Mouse (Mus musculus) frontal cortex, postnatal 36 days (tissue): Measurements from ENCODE around the gene Sept1.
"Not testable (repeated sequence)": the region's sequence is repeated elsewhere in the genome, so short reads cannot be mapped to it uniquely, and the experiment has no call there.

Experiments used
- DNase-seq, 2 experiments: peaks; one replicate each; pipeline ENCODE4 v3.0.0; 2022; ENCODE audit warnings: low spot score in 2 of 2

Gene Sept1

DNA sequence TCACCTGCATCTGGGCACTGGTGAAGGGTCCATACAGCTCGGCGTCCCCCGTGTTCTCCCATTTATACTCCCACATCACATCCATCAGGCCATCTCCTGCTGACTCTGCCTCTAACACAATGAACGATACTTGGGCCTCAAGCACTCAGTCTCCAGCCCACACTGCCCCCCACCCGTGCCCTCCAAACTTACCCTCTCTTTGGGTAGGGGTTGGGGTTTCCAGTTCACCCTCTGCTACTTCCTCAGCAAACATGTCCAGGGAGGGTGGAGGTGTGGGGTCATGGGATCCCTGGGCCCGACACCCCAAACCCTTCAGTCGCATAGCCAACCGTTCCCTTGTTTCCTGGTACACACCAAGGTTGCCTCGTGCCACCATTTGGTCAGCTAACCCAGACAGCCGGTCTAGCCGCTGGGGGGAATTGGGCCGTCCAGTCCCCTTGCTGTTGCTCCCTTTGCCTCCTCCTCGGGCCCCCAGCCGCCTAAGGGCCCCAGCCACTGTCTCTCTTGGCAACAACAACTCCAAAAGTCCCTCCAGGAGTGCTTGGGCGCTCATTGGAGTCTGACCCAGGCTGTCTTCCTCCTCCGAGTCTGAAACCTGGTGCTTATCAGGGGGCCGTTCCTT, 38.8 kb downstream of the Sept1 start:
- DNase-seq: no peak

DNA sequence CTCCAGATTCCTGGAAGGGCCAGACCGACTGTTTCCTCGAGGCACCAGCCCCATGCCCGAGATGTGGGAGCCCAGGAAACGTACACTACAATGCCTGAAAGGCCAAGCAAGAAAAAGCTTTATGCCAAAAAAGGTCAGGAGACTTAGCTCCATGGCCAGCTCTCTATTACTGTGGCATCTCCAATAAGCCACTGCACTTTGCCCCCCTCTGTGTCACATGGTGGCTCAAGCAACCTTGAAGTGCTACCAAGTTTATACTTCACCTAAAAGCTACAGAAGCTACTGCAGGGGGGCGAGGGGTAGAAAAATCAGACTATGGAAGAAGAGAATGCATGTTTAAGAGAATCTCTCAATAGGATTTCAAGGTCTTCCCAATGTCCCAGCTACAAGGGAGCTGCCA, 39.9 kb downstream of the Sept1 start:
- no peak for DNase-seq

DNA sequence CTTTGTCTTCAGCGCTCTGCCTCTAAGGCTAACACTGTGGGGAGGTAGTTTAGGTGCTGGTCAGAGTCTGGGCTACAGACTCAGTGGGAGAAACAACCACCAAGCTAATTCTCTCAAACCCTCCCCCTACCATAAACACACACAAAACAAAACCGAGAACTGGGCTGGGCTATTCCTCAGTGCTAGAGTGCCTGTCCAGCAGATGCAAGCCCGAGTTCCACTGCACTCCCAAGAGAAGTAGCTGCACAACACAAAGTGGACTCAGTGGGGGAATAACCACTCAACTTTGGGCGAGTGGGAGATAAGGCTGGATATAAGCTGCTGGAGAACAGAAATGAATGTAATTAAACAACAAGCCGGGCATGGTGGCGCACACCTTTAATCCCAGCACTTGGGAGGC, 42.3 kb downstream of the Sept1 start:
- DNase-seq: no peak

DNA sequence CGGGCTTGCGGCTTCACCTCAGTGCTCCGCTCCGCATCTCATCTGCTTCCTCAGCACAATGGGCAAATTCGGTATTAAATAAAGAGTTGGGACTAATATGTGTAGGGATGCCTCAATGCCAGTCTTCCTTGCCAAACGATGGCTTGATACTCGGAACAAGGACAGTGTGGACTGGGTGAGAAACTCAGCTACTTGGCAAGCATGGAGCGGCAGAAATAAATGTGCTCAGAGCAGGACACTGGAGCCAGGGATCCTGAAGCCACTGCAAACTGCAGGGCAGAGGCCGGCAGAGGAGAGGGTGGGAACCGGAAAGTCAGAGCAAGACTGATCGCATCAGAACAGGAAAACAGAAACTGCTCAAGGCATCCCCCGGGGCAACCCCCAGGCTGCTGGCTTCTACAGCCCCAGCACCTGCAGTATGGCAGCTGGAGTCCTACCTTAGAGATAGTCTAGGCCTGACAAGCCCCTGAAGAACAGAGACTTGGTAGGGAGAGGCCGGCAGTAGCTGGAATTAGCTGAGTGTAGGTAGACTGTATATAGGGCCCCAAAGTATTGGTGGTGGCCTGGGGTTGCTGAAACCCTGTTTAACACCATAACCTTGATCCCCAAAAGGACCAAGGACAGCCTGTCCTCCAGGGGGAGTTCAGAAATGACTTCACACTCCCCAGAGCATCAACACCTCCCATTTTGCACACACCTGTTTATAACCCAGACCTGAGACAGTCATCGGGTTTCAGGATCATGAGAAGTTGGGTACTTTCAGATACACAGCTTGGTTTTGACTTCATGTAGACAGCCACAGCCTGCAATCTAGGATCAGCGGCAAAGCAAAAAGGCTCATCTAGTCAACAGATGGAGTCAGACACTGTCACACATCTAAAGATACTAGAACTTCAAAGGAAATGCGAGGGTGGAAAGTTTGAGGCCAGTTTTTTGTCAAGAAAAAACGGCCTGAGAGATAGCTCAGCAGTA, 44.3 kb downstream of the Sept1 start:
- DNase-seq: no peak

DNA sequence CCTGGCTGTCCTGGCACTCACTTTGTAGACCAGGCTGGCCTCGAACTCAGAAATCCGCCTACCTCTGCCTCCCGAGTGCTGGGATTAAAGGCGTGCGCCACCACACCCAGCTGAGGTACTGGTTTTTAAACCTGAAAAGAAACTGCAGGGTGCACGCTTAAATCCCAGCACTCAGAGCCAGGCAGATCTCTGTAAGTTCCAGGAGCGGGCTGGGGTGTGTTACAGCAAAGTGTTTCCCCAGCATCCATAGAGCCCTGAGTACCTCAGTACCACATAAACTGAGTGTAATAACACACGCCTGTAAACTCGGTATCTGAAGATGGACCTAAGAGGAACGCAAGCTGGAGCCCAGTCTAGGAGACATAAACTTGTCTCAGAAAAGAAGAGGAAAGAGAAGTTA, 45.6 kb downstream of the Sept1 start:
- no peak for DNase-seq

DNA sequence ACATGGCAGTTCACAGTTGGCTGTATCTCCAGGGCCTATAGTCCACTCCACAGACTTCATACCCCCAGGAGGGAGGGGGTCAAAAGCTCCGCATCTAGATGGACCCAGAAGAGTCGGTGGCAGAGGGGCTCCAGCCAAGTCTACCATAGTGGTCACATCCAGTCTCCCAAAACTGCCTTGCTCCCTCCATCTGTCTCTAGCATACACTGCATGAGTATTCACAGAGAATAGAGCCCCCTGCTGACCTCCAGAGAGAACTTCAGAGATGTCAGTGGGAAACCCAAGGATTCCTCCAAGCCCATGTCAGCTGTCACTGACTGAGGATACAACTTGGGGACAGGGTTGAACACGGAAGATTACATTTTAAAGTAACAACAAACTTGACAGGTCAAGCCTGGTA, 47.3 kb downstream of the Sept1 start:
- no peak for DNase-seq

DNA sequence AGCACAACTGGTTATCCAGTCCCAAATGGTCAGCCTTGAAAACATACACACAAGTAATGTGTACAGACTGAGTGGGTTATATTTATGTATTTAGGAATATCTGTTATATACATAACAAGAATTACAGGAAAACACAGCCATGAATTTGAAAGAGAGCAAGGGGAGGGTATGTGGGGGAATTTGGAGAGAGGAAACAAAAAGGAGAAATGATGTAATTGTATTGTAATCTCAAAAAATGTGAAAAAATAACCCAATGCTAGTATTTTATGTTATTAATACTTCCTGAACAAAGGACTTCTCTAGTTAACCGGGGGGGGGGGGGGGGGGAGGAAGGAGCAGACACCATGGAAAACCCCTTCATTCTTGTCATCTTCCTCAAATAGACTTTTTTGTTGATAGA, 48.2 kb downstream of the Sept1 start:
- DNase-seq: no peak

DNA sequence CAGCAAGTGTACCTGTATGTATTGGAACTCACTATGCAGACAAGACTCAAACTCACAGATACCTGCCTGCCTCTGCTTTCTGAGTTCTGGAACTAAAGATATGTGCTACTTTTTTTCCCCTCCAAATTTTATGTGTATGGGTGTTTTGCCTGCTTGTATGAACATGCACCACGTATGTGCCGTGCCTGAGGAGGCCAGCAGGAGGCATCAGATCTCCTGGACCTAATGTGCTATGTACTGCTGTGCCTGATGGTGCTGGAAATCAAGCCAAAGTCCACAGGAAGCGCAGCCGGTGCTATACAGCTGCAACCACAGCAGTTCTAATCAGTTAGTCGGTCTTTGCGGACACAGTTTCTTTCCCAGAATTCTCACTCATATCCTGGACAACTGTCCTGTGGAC, 49.1 kb downstream of the Sept1 start:
- no peak for DNase-seq

DNA sequence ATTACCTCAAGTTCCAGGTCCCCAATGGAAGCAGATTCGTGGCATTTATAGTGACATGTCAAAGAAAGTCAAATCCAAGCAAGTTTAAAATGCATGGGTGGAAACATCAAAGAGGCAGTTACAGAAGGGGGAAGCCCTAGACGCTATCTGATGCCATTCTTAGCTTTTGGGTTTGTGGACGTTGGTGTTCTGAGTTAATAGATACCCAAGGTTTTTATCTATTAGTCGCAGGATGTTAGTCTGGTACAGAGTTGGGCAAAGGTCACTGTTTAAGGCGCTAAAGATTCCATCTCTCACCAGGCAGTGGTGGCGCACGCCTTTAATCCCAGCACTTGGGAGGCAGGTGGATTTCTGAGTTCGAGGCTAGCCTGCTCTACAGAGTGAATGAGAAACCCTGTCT, 49.6 kb downstream of the Sept1 start:
- DNase-seq: no peak

DNA sequence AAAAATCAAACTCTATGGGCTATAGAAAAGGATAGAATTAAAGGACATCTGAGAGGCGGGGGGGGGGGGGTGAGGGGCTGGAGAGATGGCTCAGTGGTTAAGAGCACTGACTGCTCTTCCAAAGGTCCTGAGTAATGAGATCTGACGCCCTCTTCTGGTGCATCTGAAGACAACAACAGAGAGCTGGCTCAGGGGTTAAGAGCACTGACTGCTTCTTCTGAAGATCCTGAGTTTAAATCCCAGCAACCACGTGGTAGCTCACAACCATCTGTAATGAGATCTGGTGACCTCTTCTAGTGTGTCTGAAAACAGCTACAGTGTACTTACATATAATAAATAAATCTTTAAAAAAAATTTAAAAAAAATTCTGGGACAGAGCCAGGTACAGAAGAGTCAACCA, 51.2 kb downstream of the Sept1 start:
- DNase-seq: not testable (repeated sequence)

DNA sequence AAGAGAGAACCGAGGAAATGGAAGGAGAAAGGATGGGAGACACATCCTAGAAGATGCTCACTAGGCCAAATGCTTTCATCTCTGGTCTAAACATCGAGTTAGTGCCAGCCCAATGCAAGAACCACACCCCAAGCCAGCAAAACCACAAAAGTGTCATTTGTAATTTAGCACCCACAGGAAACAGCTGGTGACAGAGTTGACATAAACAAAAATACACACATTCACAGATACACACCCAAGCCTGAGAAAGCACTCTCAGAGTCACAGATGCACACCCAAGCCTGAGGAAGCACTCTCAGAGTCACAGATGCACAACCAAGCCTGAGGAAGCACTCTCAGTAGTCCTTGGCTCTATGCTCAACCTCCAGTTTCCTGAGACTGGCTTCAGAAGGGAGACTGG, 52.1 kb downstream of the Sept1 start:
- DNase-seq: no peak

DNA sequence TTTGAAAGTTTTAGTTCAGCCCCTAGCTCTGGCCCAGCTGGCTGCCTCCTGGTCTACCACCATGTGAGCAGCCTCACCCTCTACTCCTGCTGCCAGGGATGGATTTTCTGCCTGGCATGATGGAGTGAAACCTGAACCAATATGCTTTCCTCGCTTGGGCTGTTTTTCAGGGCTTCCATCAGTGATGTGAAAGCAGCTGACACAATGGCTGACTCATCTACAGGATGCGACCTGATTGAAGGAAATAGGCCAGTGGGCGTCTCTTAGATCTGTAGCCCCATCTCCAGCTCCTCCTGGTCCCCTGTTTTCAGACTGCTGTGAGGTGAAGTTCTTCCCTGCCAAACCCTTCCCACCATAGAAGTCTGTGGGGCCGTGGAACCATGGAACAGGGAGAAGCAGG, 56.0 kb downstream of the Sept1 start:
- no peak for DNase-seq

DNA sequence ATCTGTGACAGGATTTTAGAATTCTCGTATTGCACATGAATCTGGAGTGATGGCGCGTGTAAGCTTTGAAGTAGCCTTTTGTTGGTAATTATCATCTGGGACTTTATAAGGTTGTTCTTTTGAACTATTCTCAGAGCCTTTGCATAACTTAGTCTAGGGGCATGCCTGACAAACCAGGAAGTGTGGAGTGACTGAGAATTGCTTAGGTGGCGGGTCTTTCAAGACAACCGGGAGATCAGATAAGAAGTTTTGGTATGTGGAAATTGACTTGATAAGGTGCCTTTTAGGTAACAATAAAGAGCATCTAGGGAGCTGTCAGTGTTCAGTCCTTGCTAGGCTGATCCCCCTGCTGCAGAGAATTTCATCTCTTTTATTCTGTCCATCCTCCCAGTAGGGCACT, 66.4 kb downstream of the Sept1 start:
- DNase-seq: no peak

DNA sequence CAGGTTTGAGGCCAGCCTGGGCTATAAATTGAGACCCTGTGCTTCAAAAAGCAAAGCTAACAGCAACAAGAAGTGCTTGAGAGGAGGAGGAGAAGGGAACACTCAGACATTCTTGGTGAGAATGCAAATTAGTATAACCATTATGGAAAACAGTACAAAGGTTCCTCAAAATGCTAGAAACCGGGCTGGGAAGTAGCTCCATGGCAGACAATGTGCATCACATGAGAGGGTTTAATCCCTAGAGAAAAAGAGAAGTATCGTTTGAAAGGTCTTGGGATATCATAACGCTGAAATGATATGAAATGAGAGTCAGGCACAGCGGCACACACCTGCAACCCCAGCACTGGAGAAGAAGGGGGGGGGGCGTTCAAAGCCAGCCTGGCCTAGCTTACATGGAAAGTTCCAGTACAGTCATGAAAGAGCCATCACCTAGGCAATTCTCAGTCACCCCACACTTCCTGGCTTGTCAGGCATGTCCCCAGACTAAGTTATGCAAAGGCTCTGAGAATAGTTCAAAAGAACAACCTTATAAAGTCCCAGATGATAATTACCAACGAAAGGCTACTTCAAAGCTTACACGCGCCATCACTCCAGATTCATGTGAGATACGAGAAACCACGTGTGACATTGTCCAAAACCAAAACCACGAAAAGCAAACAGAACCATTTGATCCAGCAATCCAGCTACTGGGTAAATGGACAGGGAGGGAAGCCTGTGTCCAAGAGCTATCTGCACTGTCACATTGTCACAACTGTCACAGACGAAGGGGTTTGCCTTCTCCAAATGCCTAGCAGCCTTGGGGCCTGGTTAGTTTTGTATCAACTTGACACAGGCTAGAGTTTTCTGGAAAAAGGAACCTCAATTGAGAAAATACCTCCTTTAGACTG, 67.1 kb downstream of the Sept1 start:
- DNase-seq: no peak
